Mouse (Mus musculus): ENCODE results near the gene Vps26a. TPM values are rescaled to one million over a fixed set of nuclear protein-coding genes. Genes with fewer than 3 reads are reported as not detected.

The Vps26a gene
- polyA plus RNA-seq, 1 experiment, result 1.4 TPM

DNA sequence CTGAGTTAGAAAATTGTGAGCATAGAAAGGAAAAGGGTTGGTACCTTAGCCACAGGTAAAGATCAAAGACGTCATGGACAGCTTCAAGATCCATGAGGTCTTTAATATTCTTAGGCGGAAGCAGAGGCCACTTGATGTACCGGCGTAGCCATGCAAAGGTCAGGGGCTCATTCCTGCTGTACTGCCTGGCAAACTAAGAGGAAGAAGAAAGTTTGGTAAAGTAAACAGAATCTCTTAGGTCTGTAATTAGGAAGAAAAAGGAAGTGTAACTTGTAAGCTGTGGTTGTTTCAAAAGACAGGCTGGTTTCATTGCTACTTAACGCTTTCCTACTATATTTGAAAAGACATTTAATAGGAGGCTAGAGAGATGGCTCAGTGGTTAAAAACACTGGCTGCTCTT is 56.2 kb downstream of the Vps26a start:
- no peak for TF ChIP-seq GATA1 (IDR thresholded peaks at IDR 0.05; ENCODE audit: low read length)
- no peak for TF ChIP-seq TAL1 (IDR thresholded peaks at IDR 0.05; ENCODE audit: low read length)
- Histone ChIP-seq H3K36me3 (ENCODE audit: control insufficient read depth) (peaks cover 77% of the 10 kb centered on the region), H3K27me3 (ENCODE audit: control insufficient read depth) (no peaks in the 10 kb centered on the region), H3K4me3 (replicated peaks) (no peak overlapping the region), H3K4me1 (ENCODE audit: control insufficient read depth) (no peaks in the 10 kb centered on the region), H3K9me3 (ENCODE audit: control insufficient read depth, low read length) (no peaks in the 10 kb centered on the region)

DNA sequence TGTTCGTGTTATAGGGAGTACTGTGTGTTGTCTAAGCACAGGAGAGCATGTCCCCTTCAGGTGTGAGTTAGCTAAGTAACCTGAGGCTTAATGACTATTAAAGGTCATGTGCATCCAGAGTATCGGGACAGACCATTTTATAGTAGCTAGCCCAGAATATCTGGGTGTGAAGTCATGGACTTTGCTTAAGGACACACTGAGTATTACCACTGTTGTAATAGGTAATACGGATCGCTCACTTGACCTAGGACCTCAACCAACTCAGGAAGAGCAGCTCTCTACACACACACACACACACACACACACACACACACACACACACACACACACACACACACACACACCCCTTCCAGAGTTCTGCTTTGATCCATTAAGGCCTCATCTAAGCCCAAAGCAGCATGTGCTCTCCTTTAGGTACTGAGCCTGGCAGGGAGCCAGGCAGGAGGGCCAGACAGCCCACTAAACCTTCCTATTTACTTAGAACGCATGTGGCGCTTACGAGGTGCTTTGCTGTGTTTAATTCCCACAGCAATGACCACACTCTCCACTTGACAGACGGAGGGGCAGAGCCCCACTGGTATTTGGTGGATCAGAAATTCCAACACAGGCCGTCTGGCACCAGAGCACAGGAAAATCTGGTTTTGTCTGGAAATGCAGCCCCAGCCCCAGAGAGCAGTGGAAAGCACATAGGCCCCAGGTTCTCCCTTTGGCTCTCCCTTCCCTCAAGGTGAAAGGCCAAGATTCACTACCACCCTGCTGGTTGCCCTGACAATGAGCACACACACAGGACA is 61.3 kb downstream of the Vps26a start:
- H3K4me3 ChIP-seq (replicated peaks), result no peak overlapping the region
- no peaks in the 10 kb centered on the region for H3K27me3 ChIP-seq (ENCODE audit: control insufficient read depth)
- H3K36me3 ChIP-seq (ENCODE audit: control insufficient read depth), result peaks cover 26% of the 10 kb centered on the region
- H3K4me1 ChIP-seq (ENCODE audit: control insufficient read depth), result no peaks in the 10 kb centered on the region
- H3K9me3 ChIP-seq (ENCODE audit: control insufficient read depth, low read length), result no peaks in the 10 kb centered on the region
- TF ChIP-seq GATA1 (IDR thresholded peaks at IDR 0.05; ENCODE audit: low read length) (no peak), TAL1 (IDR thresholded peaks at IDR 0.05; ENCODE audit: low read length) (no peak)

GRCm38 (mm10) chr10:62422255-62422654 is 64.3 kb downstream of the Vps26a start, which contains the start of gene Hkdc1:
Gene Hkdc1, minus strand, starts transcription at chr10:62422491.
- TF ChIP-seq GATA1 (IDR thresholded peaks at IDR 0.05; ENCODE audit: low read length) (no peak), TAL1 (IDR thresholded peaks at IDR 0.05; ENCODE audit: low read length) (no peak)
- Histone ChIP-seq H3K4me1 (ENCODE audit: control insufficient read depth) (no peaks in the 10 kb centered on the region), H3K36me3 (ENCODE audit: control insufficient read depth) (no peaks in the 10 kb centered on the region), H3K27me3 (ENCODE audit: control insufficient read depth) (no peaks in the 10 kb centered on the region), H3K9me3 (ENCODE audit: control insufficient read depth, low read length) (no peaks in the 10 kb centered on the region), H3K4me3 (replicated peaks) (peak within 1 kb of the TSS; percentile 31)

DNA sequence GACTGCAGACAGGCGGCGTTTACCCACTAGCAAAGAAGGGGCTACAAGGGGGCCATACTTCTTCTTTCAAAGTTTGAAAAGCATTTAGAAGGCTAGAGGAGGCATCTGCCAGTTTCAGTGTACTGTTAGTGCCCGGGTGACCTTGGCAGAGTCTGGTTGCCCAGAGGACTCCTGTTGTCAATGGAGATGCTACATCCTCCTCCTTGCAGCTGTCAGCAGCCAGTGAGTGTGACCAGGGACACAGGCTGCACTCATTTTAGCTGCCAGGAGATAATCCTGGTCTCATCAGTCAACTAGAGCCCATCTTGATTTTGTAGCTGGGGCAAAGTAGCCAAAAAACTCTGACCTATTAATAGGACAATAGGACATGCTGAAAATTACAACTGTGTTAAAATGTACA is 65.5 kb downstream of the Vps26a start:
- Histone ChIP-seq H3K36me3 (ENCODE audit: control insufficient read depth) (no peaks in the 10 kb centered on the region), H3K4me1 (ENCODE audit: control insufficient read depth) (no peaks in the 10 kb centered on the region), H3K4me3 (replicated peaks) (no peak overlapping the region), H3K27me3 (ENCODE audit: control insufficient read depth) (no peaks in the 10 kb centered on the region), H3K9me3 (ENCODE audit: control insufficient read depth, low read length) (no peaks in the 10 kb centered on the region)
- TF ChIP-seq TAL1 (IDR thresholded peaks at IDR 0.05; ENCODE audit: low read length) (no peak), GATA1 (IDR thresholded peaks at IDR 0.05; ENCODE audit: low read length) (no peak)

DNA sequence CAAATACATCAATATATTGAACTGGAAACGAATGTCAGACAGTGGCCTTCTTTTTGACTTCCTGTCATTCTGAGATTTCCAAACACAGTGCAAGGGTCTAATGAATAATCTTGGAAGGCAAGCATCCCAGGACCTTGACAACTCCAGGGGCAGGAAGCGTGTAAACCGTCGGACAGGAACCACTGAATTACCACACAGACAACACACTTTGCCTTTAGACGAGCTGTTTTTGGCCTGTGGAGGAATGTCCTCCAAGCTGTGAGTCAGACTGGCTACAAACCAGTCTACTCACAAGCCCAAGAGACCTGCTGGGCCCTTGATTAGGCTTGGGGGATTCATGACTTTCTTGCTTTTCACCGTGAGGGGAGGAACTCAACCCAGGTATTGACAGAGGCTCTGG is 66.2 kb downstream of the Vps26a start:
- H3K9me3 ChIP-seq (ENCODE audit: control insufficient read depth, low read length), result no peaks in the 10 kb centered on the region
- no peak overlapping the region for H3K4me3 ChIP-seq (replicated peaks)
- H3K36me3 ChIP-seq (ENCODE audit: control insufficient read depth), result no peaks in the 10 kb centered on the region
- TF ChIP-seq GATA1 (IDR thresholded peaks at IDR 0.05; ENCODE audit: low read length) (no peak), TAL1 (IDR thresholded peaks at IDR 0.05; ENCODE audit: low read length) (no peak)
- H3K27me3 ChIP-seq (ENCODE audit: control insufficient read depth), result no peaks in the 10 kb centered on the region
- H3K4me1 ChIP-seq (ENCODE audit: control insufficient read depth), result no peaks in the 10 kb centered on the region

- H3K4me1 ChIP-seq (ENCODE audit: control insufficient read depth), result no peaks in the 10 kb centered on the region
- no peak overlapping the region for H3K4me3 ChIP-seq (replicated peaks)
- TF ChIP-seq GATA1 (IDR thresholded peaks at IDR 0.05; ENCODE audit: low read length) (no peak), TAL1 (IDR thresholded peaks at IDR 0.05; ENCODE audit: low read length) (no peak)
- no peaks in the 10 kb centered on the region for H3K27me3 ChIP-seq (ENCODE audit: control insufficient read depth)
- no peaks in the 10 kb centered on the region for H3K9me3 ChIP-seq (ENCODE audit: control insufficient read depth, low read length)
- no peaks in the 10 kb centered on the region for H3K36me3 ChIP-seq (ENCODE audit: control insufficient read depth)
These were observed 67.2 kb downstream of the Vps26a start for GRCm38 (mm10) chr10:62419422-62419821.

DNA sequence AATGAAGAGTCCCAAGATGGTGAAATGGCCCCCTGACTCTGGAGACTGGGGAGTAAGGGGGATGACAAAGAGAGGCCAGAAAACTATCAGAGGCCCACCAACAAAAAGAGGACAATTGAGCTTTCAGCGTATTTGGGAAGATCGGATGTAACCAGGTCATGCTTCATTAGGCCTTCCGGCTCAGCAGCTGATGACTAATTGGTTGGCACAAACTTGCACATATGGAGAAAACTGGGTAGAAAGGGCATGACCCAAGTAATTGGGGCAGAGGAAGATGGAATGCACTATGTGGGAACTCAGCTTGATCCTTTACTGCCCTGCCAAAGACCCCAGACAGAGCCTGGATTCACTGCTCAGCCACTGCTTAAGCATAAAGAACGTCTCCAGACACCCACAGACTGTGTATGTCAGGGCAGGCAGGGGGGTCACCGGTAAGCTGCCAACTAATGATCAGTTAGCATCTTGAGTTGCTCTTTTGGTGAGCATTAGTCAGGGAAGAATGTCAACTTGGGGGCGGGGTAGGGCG is 67.7 kb downstream of the Vps26a start:
- Histone ChIP-seq H3K9me3 (ENCODE audit: control insufficient read depth, low read length) (no peaks in the 10 kb centered on the region), H3K36me3 (ENCODE audit: control insufficient read depth) (no peaks in the 10 kb centered on the region), H3K27me3 (ENCODE audit: control insufficient read depth) (no peaks in the 10 kb centered on the region), H3K4me1 (ENCODE audit: control insufficient read depth) (no peaks in the 10 kb centered on the region), H3K4me3 (replicated peaks) (no peak overlapping the region)
- TF ChIP-seq GATA1 (IDR thresholded peaks at IDR 0.05; ENCODE audit: low read length) (no peak), TAL1 (IDR thresholded peaks at IDR 0.05; ENCODE audit: low read length) (no peak)

GRCm38 (mm10) chr10:62413606-62413982 is 73.0 kb downstream of the Vps26a start:
- peaks cover 8% of the 10 kb centered on the region for H3K4me1 ChIP-seq (ENCODE audit: control insufficient read depth)
- H3K36me3 ChIP-seq (ENCODE audit: control insufficient read depth), result no peaks in the 10 kb centered on the region
- no peak overlapping the region for H3K4me3 ChIP-seq (replicated peaks)
- no peak for TF ChIP-seq TAL1 (IDR thresholded peaks at IDR 0.05; ENCODE audit: low read length)
- TF ChIP-seq GATA1 (IDR thresholded peaks at IDR 0.05; ENCODE audit: low read length), result no peak
- peaks cover 4% of the 10 kb centered on the region for H3K27me3 ChIP-seq (ENCODE audit: control insufficient read depth)
- no peaks in the 10 kb centered on the region for H3K9me3 ChIP-seq (ENCODE audit: control insufficient read depth, low read length)

GRCm38 (mm10) chr10:62412906-62413605 is 73.5 kb downstream of the Vps26a start:
- TF ChIP-seq GATA1 (IDR thresholded peaks at IDR 0.05; ENCODE audit: low read length) (no peak), TAL1 (IDR thresholded peaks at IDR 0.05; ENCODE audit: low read length) (no peak)

More at GRCm38 (mm10) chr10:62412906-62413605, 73.5 kb downstream of the Vps26a start:
- H3K9me3 ChIP-seq (ENCODE audit: control insufficient read depth, low read length), result no peaks in the 10 kb centered on the region
- no peaks in the 10 kb centered on the region for H3K36me3 ChIP-seq (ENCODE audit: control insufficient read depth)
- peaks cover 8% of the 10 kb centered on the region for H3K4me1 ChIP-seq (ENCODE audit: control insufficient read depth)
- no peak overlapping the region for H3K4me3 ChIP-seq (replicated peaks)
- peaks cover 6% of the 10 kb centered on the region for H3K27me3 ChIP-seq (ENCODE audit: control insufficient read depth)
